Mouse (Mus musculus) c-Kit-negative CD71-positive TER-119-positive erythroid progenitor cells, embryonic 14.5 days (primary cell): ENCODE data around the gene Aimp2.

Source experiments
- DNase-seq: peaks from one replicate; pipeline ENCODE4 v3.0.0-alpha.2; 2013; ENCODE audit warnings: low read depth, low spot score

Aimp2 gene

GRCm38 (mm10) chr5:143909417-143910400, at the start of gene Aimp2, which contains the start of gene Pms2:
TSS of gene Aimp2 (minus strand) at chr5:143909847.
TSS of gene Pms2 (plus strand) at chr5:143909964.
- DNase-seq = peak; percentile 98

DNA sequence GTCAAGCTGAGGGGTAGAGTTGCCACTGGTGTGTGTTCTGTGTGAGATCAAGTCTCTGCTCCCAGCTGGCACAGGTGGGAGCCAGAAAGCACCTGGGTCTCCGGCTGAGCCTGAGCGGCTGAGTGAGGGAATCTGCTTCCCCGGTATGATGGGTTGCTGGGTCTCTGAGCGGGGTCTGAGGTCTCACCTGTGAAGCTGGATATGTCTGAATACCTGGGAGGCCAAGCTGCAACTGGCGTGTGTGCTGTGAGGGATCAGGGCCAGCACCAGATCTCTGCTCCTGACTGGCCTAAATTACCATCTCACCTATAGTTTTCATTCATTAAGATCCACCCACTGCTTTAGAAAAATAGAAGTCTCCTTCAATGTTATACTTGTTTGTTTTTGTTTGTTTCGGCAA, 47.5 kb upstream of the Aimp2 start:
- no peak for DNase-seq

DNA sequence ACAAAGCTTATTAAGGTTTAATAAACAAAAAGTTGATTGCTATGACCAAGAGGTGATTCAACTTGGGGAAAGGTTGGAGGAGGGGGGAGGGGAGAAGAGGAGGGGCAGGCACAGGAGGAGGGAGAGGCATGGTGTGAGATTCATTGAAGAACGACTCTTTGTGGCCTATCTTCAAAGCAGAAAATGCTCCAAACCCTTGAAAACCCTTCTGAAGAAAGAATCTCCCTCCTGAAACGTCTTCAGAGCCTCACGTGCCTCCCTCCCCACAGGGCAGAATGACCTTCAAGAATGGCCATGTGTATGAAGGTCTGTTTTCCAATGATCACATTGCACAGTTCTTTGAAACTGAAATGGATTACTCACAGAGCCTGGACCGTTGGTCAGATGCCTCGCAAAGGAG, 40.4 kb upstream of the Aimp2 start:
- DNase-seq = no peak

DNA sequence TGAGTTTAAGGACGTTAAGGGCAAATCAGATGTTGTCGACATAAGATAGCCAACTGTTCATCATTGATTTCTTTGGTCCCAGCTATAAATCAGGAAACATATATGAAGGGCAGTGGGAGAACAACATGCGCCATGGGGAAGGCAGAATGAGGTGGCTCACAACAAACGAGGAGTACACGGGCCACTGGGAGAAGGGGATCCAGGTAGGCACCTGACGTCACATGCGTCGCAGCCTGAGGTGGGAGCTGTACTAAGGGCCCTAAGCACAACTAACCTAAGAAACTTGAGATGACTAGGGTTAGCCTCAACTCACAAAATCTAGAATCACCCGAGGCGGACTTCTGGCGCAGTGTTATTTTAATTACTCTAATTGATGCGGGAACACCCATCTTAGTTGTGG, 38.7 kb upstream of the Aimp2 start:
- no peak for DNase-seq

DNA sequence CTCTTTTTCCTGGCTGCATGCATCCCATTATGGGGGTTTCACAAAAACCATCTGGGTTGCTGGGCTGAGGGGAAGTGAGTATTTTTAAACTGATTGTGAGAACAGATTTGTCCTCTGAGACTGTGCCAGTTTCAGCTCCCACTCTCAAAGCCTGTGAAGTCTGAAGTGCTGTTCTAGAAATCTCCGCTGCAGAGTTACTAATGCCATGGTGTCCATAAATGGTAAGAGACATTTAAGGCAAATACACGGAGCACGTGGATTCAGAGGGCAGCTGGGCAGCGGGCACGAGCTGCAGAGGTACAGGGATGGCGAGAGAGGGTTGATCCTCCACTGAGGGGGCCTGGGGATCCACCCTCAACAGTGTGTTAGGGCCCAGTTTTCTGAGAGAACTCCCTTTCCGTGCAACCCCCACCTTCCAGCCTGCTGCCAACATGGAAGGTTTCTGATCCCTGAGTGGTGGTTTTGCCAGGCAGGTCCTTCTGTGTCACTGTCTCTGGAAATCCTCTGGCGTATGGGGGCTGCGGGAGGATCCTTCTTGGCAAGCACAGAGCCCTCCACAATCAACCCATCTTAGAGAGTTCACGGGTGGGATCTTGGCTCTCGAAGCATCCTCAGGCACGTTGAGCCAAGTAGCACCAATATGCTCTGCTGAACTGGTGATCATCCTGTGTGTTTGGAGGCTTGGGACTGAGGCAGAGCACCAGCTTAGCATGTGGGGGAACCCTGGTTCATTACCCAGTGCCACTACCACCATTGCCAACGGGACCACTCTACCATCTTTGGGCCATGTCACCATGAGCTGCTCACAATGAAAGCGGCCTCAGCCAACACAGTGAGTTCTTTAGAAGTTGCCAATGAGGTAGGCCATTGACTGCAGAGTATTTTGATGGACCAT, 33.8 kb upstream of the Aimp2 start:
- DNase-seq = no peak

DNA sequence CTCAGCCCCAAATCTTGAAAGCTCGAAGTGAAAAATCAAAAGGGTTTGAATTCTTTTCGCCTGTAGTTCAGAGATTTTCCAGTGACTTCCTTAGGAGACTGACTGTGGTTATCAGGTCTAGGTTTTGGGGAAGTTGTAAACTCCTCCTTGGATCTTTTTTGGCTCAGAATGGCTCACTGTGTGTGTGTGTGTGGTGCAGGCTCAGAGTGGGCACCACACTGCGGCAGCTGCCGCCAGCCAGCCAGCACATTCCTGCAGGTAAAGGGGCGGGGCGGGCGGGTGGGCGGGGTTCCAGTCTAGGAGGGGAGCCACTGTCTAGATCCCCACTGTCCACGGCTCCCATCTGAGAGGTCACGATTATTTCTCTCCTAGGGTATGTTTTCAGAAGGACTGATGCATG, 31.9 kb upstream of the Aimp2 start:
- DNase-seq = no peak

- no peak for DNase-seq
These were observed 26.5 kb upstream of the Aimp2 start for GRCm38 (mm10) chr5:143936156-143936555.

DNA sequence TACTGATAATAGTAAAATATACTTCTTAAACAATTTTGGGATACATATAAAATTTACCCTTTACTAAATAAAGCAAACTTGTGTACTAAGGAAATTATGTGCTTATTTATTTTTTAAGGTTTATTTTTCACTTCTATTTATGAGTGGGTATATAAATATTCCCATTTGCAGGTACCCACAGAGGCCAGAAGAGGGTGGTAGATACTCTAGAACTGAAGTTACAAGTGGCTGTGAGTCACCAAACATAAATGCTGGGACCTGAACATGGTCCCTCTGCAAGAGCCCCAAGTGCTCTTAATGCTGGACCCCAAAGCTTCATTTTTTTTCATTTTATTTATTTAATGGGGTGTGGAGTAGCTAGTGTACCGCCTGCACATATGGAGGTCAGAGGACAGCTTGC, 24.2 kb upstream of the Aimp2 start:
- DNase-seq = no peak

DNA sequence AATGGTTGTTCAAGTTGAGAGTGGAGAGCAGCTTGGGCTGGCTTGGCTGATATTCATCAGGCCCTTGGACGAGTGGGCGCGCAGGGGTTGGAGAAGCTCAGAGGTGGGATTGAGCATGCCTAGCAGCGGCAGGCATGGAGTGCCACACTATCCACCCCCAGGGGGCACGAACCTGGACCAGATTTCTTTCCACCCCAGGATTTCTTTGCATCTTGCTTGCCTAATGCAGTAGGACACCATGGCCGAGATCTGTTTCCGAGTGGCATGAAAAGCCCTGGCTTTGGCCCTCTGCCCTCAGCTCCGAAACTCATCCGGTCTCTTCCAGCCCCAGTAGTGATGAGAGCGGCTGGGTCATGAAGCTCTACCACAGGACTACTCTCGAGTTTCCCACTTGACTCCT, 23.8 kb upstream of the Aimp2 start:
- DNase-seq = no peak

DNA sequence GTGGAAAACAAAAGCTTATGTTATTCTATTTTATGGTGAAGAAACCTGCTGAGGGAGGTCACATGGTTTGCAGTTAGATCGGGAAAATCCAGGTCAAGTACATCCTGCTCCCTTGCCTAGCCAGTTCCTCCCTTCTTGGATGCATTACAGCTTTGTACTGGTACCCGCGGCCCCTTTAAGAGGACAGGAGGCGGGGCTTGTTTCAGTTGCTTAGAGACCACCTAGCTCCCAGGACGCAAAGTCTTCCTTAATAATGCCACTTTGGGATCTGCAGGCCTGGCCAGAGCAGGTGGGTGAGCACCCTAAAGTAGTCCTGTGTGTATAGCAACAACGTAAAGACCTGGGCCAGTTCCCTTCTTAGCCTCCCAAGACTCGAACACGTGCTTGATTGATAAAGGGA, 23.2 kb upstream of the Aimp2 start, which contains the start of gene Rsph10b:
Gene Rsph10b, plus strand, starts transcription at position 205 of the 400 bp plus-strand sequence.
- DNase-seq = no peak

- DNase-seq = no peak
These were observed 22.4 kb upstream of the Aimp2 start for GRCm38 (mm10) chr5:143931863-143932580.

DNA sequence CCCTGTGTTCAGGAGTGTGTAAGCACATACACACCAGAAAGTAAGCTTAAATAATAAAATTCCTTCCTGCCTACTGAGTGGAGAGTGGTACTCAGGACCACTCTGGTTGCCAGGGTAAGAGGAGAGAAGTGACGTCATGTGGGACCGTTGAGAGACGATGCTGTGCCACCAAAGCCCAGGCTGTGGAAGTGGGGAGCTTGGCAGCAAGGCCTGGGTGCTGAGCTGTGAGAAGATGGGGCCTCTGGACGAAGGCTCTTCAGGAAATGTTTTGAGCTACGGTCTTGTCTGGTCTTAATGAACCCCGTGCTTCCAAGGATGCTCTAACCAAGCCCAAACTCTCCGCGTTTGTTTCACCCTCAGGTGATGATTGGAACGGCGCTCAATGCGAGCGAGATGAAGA, 21.0 kb upstream of the Aimp2 start:
- DNase-seq = no peak

DNA sequence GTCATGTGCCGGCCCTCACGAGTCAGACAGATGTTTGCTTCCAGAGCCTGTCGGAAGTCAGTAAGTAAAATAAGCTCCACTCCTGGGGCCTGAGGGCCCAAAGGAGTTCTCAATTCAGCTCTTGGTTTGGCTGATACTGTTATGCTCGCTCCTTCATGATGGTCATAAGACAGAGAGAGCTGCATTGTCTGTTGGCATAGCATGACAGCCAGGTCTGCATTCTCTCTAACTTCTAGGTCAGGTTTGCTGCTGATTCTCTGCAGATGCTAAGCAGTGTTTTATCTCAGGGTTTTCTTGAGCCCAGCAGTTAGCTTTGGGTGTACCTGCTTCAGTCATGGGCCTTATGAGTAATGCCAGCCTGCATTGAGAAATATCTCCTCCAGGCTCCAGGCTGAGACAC, 19.6 kb upstream of the Aimp2 start:
- DNase-seq = no peak

- DNase-seq = no peak
These were observed 18.2 kb upstream of the Aimp2 start, which contains the start of gene Gm42421 for GRCm38 (mm10) chr5:143927875-143928274. TSS of gene Gm42421 (plus strand) at chr5:143928175.

DNA sequence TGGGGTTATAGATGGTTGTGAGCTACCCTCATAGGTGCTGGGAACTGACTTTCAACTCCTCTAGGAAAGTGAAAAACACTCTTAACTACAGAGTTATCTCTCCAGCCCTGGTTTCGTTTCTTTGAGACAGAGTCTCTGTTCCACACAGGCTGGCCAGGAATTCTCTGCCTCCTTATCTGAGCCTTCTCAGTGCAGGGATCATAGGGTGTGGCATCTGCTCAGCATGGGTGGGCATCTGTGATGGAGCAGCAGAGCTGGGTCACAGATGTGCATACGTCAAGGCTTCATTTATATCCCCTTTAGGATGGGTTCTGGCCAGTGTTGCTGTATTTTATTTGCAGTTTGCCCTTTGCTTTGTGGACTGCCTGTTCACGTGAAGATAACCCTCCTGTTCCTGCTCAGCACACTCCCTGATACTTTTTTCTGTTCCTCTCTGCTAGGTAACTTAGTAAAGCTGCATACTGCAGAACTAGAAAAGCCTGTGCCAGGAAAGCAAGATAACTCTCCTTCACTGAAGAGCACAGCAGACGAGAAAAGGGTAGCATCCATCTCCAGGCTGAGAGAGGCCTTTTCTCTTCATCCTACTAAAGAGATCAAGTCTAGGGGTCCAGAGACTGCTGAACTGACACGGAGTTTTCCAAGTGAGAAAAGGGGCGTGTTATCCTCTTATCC, 15.3 kb upstream of the Aimp2 start:
- peak; percentile 65 for DNase-seq

DNA sequence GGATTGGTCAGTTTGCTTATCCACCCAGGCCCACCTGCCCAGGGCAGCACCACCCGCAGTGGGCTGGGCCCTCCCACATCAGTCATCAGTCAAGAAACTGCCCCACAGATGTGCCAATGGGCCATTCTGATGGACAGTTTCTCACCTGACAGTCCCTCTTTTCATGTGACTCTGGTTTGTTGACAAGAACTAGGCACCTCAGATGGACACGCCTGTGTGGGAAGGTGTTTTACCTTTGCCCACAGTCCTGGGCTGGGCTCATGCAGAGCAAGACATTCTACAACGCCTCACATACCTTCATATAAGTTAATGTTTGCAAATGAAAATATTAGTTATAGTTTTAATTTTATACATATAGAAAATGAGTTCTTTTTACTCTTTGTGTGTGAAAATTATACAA, 8.5 kb upstream of the Aimp2 start:
- DNase-seq = no peak

DNA sequence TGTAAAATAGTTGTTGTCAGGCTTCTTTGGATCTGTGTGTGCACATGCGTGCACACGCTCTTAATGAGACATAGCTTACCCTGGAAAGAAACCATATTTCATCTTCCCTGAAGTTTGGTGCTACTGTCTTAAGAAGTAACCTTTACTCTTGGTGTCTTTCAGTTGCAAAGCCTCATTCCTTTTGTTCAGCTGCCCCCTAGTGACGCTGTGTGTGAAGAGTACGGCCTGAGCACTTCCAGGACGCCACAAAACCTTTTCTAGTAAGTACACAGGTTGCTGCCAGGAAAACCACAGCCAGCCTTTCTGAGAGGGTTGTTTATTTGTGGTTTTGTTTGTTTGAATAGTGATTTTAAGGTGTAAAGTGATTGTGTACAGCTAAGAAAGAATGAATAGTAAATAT, 7.8 kb upstream of the Aimp2 start:
- DNase-seq = peak; percentile 43

DNA sequence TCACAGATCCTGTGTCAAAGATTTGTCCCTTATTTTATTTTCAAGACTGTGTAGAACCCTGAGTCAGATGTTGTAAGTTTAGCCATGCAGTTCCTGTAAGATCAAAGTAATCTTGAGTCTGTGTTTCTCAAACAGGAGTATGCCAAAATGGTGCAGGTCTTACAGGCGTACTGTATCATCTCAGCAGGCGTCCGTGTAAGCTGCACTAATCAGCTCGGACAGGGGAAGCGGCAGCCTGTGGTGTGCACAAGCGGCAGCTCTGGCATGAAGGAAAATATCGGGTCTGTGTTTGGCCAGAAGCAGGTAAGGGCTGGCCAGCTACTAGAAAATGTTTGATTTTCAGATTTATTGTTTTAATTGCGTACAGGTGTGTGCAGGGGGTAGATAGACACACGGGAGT, 6.6 kb upstream of the Aimp2 start:
- DNase-seq = no peak

GRCm38 (mm10) chr5:143908926-143909325, 721 bp downstream of the Aimp2 start:
- peak; percentile 48 for DNase-seq

GRCm38 (mm10) chr5:143906429-143906828, 3.2 kb downstream of the Aimp2 start:
- no peak for DNase-seq

DNA sequence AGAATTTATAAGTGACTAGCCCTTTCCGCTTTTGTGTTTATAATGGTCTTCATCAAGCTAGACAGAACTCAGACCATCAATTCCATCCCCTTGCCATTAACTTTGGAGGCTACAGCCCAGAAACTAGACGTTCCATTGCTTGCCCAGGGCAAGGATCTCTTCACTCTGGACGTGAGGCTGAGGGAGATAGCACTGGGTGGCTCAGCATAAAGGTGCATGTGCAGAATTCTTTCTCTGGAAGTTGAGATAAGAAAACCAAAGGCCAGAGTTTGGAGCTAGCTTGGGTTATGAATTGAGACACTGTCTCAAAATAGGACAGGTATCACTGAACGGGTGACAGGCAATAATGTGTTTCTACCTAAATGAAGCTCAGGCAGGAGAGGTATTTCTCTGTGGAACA, 5.8 kb downstream of the Aimp2 start:
- no peak for DNase-seq
